Mouse (Mus musculus) ES-E14 (cell line): Measurements from ENCODE around the gene Ezh2.

Experiments
- CHD2 ChIP-seq: IDR thresholded peaks from 2 replicates; pipeline ENCODE4 v1.6.1; 2014; ENCODE audit warnings: mild to moderate bottlenecking, low read depth, low read length, inconsistent platforms
- HCFC1 ChIP-seq: IDR thresholded peaks from 2 replicates; pipeline ENCODE4 v1.6.1; 2012; ENCODE audit warnings: low read length, inconsistent platforms, borderline replicate concordance; ENCODE audit not compliant: insufficient read depth
- MAFK ChIP-seq: IDR thresholded peaks from 2 replicates; pipeline ENCODE4 v1.6.1; 2014; ENCODE audit warnings: mild to moderate bottlenecking, low read depth, low read length, inconsistent platforms; ENCODE audit not compliant: insufficient read depth
- ZC3H11A ChIP-seq: IDR thresholded peaks from 2 replicates; pipeline ENCODE4 v1.6.1; 2012; ENCODE audit warnings: low read depth, mild to moderate bottlenecking, inconsistent platforms, low read length, borderline replicate concordance
- ZNF384 ChIP-seq: IDR thresholded peaks from 2 replicates; pipeline ENCODE4 v1.6.1; 2012; ENCODE audit warnings: low read depth, low read length, inconsistent platforms

- TF ChIP-seq ZC3H11A (no peak), HCFC1 (no peak), CHD2 (no peak), MAFK (no peak), ZNF384 (no peak)
Measured at GRCm38 (mm10) chr6:47635207-47635994, 40.3 kb upstream of the Ezh2 start.
